Mouse (Mus musculus): Measurements from ENCODE around the gene Mrpl53.
A peak's percentile ranks its signal among the peaks of the same experiment; 100 is the strongest.

- TF ChIP-seq POLR2A (IDR thresholded peaks at IDR 0.05; ENCODE audit: extremely low read depth, insufficient read depth, low read length) (peak; percentile 95), CTCF (IDR thresholded peaks at IDR 0.05; ENCODE audit: extremely low read depth, insufficient read depth, low read length) (no peak)
Measured at GRCm38 (mm10) chr6:83115011-83115671, 6.3 kb downstream of the Mrpl53 start, which contains the start of gene Mogs.
